Mouse (Mus musculus) brain, adult 10 weeks (tissue): Measurements from ENCODE around the gene Sept10. TPM values are rescaled to one million over a fixed set of nuclear protein-coding genes. Genes with fewer than 3 reads are reported as not detected.

Source experiments
- polyA plus RNA-seq: library from polyadenylated mRNA; stranded (reverse); fragments of 350-450 nt; fragmentation: Illumina TruSeq; extraction: RNeasy Lipid Tissue Mini Kit (QIAGEN cat#74804); gene quantifications from one replicate; pipeline ENCODE4 v1.2.3, GENCODE M21; 2015; ENCODE audit warnings: low read depth, low replicate concordance

Gene Sept10
- polyA plus RNA-seq, result 7.8 TPM

GRCm38 (mm10) chr10:59221473-59222270, at the start of gene Sept10, which contains the start of gene Sowahc:
Gene Sept10 (minus strand): TSS chr10:59221847.
Gene Sowahc (plus strand): TSS chr10:59221953.

Other genes starting within 250 kb of the Sept10 start
- 7.1 TPM for gene Sowahc, start 106 bp upstream of the Sept10 start, polyA plus RNA-seq
- gene P4ha1, start 101.4 kb upstream of the Sept10 start, polyA plus RNA-seq, result 44.1 TPM
- gene Gm10273, start 173.8 kb upstream of the Sept10 start, polyA plus RNA-seq, result 3.7 TPM
- gene Pla2g12b, start 181.8 kb upstream of the Sept10 start, polyA plus RNA-seq, result not detected
- not detected for gene Oit3, start 219.9 kb upstream of the Sept10 start, polyA plus RNA-seq